Mouse (Mus musculus): ENCODE measurements around the gene Rpl37a.
A peak's percentile ranks its signal among the peaks of the same experiment; 100 is the strongest.

Rpl37a gene

GRCm38 (mm10) chr1:72710753-72711653 is at the start of gene Rpl37a:
Rpl37a (plus strand) TSS chr1:72711290.
- DNase-seq (ENCODE audit: low read depth, low spot score): peak; percentile 95

- DNase-seq (ENCODE audit: low read depth, low spot score): peak; percentile 0
These were observed 38.0 kb upstream of the Rpl37a start for GRCm38 (mm10) chr1:72673070-72673469.

GRCm38 (mm10) chr1:72696256-72696655 is 14.8 kb upstream of the Rpl37a start:
- peak; percentile 18 for DNase-seq (ENCODE audit: low read depth, low spot score)

- no peak for DNase-seq (ENCODE audit: low read depth, low spot score)
These were observed 12.4 kb upstream of the Rpl37a start for GRCm38 (mm10) chr1:72698651-72699050.

GRCm38 (mm10) chr1:72700479-72700878 is 10.6 kb upstream of the Rpl37a start, which contains the start of gene Ankar:
Ankar (minus strand) TSS chr1:72700579.
- no peak for DNase-seq (ENCODE audit: low read depth, low spot score)

- no peak for DNase-seq (ENCODE audit: low read depth, low spot score)
These were observed 3.6 kb upstream of the Rpl37a start for GRCm38 (mm10) chr1:72707525-72707924.

- no peak for DNase-seq (ENCODE audit: low read depth, low spot score)
These were observed 594 bp downstream of the Rpl37a start for GRCm38 (mm10) chr1:72711684-72712083.

- DNase-seq (ENCODE audit: low read depth, low spot score): no peak
These were observed 3.5 kb downstream of the Rpl37a start for GRCm38 (mm10) chr1:72714547-72714946.

GRCm38 (mm10) chr1:72715065-72715464 is 4.0 kb downstream of the Rpl37a start:
- DNase-seq (ENCODE audit: low read depth, low spot score): no peak

GRCm38 (mm10) chr1:72715593-72716361 is 4.7 kb downstream of the Rpl37a start:
- no peak for DNase-seq (ENCODE audit: low read depth, low spot score)

GRCm38 (mm10) chr1:72716421-72716820 is 5.3 kb downstream of the Rpl37a start:
- no peak for DNase-seq (ENCODE audit: low read depth, low spot score)

- DNase-seq (ENCODE audit: low read depth, low spot score): peak; percentile 55
These were observed 5.8 kb downstream of the Rpl37a start for GRCm38 (mm10) chr1:72716926-72717325.

- DNase-seq (ENCODE audit: low read depth, low spot score): no peak
These were observed 6.5 kb downstream of the Rpl37a start for GRCm38 (mm10) chr1:72717540-72717939.

GRCm38 (mm10) chr1:72718846-72719245 is 7.8 kb downstream of the Rpl37a start:
- DNase-seq (ENCODE audit: low read depth, low spot score): peak; percentile 44

GRCm38 (mm10) chr1:72720115-72720725 is 9.1 kb downstream of the Rpl37a start:
- DNase-seq (ENCODE audit: low read depth, low spot score): no peak

- DNase-seq (ENCODE audit: low read depth, low spot score): no peak
These were observed 11.6 kb downstream of the Rpl37a start for GRCm38 (mm10) chr1:72722646-72723045.

- DNase-seq (ENCODE audit: low read depth, low spot score): no peak
These were observed 13.3 kb downstream of the Rpl37a start for GRCm38 (mm10) chr1:72724354-72724753.

GRCm38 (mm10) chr1:72725941-72726340 is 14.9 kb downstream of the Rpl37a start:
- no peak for DNase-seq (ENCODE audit: low read depth, low spot score)

GRCm38 (mm10) chr1:72728781-72729180 is 17.7 kb downstream of the Rpl37a start:
- DNase-seq (ENCODE audit: low read depth, low spot score): no peak

- no peak for DNase-seq (ENCODE audit: low read depth, low spot score)
These were observed 19.0 kb downstream of the Rpl37a start for GRCm38 (mm10) chr1:72730126-72730525.

GRCm38 (mm10) chr1:72733191-72733691 is 22.2 kb downstream of the Rpl37a start:
- DNase-seq (ENCODE audit: low read depth, low spot score): no peak
